Mouse (Mus musculus): ENCODE measurements at regions not wholly inside any gene's neighbourhood (a gene's known extent, or its start where the extent isn't known, plus 50 kb on each side); places are given as distances from the start of the nearest gene placed in this dataset.

DNA sequence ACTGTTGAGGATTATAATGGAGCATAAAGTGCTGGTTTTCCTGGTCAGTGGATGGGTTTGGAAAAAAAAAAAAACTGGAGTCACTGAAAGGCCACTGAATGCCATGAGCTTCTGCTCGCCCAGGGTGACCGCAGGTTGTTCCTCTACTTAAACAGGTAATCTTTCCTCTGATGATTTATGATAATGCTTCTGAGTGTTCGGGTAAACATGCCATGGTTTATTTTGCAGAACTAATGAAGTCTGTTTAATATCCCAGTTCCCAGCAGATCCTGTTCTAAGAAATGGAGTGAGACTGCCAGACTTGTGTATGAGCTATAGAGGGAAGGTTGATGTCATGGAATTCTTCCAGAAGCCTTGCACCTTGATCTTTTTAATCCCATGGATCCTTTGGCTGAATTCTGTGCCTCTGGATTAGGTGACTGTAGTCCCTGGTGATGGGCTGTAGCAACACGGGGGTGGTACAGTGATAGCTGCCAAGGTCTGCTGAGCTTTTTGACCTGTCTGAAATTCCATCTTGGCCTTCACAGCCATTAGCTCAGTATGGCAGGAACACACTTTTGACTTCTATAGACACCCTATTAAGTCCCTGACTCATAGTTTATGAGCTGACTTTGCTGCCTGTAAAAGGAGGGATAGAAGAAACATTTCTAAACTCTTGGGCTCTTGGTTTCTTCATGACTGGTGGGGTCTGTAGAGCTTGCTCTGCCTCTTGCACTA lies 1886.8 kb upstream of the Lrrc6 start:
- Histone ChIP-seq H3K36me3 (ENCODE audit: control insufficient read depth, insufficient read depth, low read length) (no peaks in the 10 kb centered on the region), H3K4me1 (ENCODE audit: control insufficient read depth, insufficient read depth, low read length) (no peaks in the 10 kb centered on the region), H3K27me3 (ENCODE audit: control insufficient read depth, insufficient read depth, low read length) (no peaks in the 10 kb centered on the region), H3K9me3 (replicated peaks; ENCODE audit: control insufficient read depth, low read length) (no peaks in the 10 kb centered on the region), H3K9ac (ENCODE audit: low read length) (no peak overlapping the region), H3K27ac (ENCODE audit: low read length) (no peak overlapping the region), H3K4me3 (replicated peaks; ENCODE audit: low read length) (no peak overlapping the region), H3K4me2 (ENCODE audit: low read depth, low read length) (no peak overlapping the region)
- no peak for ATAC-seq (ENCODE audit: insufficient read depth, low FRiP score)
- WGBS, result 46% methylated on average over 4 of the region's 4 CpGs

DNA sequence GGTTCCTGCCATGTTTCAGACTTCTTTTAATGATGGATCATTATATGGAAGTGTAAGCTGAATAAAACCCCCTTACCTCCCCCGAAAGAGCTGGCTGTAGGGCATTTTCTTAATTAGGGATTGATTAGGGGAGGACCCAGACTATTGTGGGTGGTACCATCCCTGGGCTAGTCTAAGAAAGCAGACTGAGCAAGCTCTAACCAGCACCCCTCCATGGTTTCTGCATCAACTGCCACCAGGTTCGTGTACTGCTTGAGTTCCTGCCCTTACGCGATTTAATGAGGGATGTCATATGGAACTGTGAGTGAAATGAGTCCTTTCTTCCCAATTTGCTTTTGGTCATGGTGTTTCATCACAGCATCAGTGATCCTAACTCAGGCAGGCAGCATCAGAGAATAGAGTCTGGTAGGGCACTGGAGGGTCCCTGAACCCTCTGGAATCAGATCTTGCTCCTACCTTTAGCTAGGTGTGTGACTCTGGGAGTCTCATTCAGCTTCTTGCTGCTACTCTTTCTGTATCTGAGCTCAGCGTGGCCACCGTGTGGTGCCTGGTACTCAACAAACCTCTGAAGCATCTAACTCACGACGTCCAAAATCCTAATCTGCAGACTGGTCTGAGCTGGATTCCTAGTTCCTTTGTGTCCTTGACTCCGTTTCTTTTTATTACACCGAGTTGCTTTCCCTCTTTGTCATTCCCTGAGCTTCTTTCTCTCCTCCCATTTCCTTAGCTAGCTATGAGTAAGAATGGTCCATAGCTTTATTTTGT lies 1884.0 kb upstream of the Lrrc6 start:
- H3K36me3 ChIP-seq (ENCODE audit: control insufficient read depth, insufficient read depth, low read length), result no peaks in the 10 kb centered on the region
- H3K27ac ChIP-seq (ENCODE audit: low read length), result no peak overlapping the region
- H3K4me3 ChIP-seq (replicated peaks; ENCODE audit: low read length), result no peak overlapping the region
- H3K4me2 ChIP-seq (ENCODE audit: low read depth, low read length), result no peak overlapping the region
- no peaks in the 10 kb centered on the region for H3K9me3 ChIP-seq (replicated peaks; ENCODE audit: control insufficient read depth, low read length)
- WGBS, result 62% methylated on average over 10 of the region's 10 CpGs
- H3K27me3 ChIP-seq (ENCODE audit: control insufficient read depth, insufficient read depth, low read length), result no peaks in the 10 kb centered on the region
- no peaks in the 10 kb centered on the region for H3K4me1 ChIP-seq (ENCODE audit: control insufficient read depth, insufficient read depth, low read length)
- no peak for ATAC-seq (ENCODE audit: insufficient read depth, low FRiP score)
- H3K9ac ChIP-seq (ENCODE audit: low read length), result no peak overlapping the region

DNA sequence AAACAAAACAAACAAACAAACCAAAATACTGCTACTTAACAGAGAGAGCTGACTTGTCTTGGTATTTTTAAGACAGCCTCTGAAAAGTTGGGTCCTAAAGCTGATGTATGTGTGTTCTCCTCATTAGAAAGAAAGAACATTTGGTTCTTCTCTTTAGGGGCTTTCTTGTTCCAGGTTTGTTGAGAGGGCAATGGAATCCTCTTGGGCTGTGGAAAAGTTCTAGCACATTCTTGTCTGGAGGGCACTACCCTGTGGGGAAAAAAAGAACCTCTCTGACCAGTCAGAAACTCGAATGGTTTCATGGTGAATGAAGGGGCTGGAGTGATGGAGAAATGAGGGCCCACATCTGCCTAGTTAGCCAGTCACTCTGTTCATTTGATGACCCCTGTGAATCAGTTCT lies 1874.5 kb upstream of the Lrrc6 start:
- Histone ChIP-seq H3K4me2 (ENCODE audit: low read depth, low read length) (no peak overlapping the region), H3K4me1 (ENCODE audit: control insufficient read depth, insufficient read depth, low read length) (no peaks in the 10 kb centered on the region)
- no peak for ATAC-seq (ENCODE audit: insufficient read depth, low FRiP score)

DNA sequence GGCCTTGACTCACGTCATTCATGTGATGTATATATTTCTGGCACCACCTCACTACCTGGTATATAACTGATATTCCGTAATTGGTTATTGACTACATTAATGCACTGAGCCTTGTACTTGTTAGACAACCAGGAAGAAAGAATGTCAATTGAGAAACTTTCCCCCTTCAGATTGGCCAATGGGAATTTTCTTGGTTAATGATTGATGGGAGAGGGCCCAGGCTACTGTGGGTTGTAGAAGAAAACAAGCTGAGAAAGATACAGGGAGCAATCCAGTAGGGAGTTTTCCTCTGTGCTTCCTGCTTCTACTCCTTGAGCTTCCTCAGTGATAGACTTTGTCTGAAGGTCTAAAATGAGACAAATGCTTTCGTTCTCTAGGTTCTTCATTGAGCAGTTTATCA lies 1866.1 kb upstream of the Lrrc6 start:
- 72% methylated on average over 3 of the region's 3 CpGs for WGBS

More for the DNA sequence above, 1874.5 kb upstream of the Lrrc6 start:
- no peak overlapping the region for H3K27ac ChIP-seq (ENCODE audit: low read length)
- no peaks in the 10 kb centered on the region for H3K9me3 ChIP-seq (replicated peaks; ENCODE audit: control insufficient read depth, low read length)
- no peak overlapping the region for H3K9ac ChIP-seq (ENCODE audit: low read length)
- 52% methylated on average over 1 of the region's 1 CpGs for WGBS
- no peaks in the 10 kb centered on the region for H3K36me3 ChIP-seq (ENCODE audit: control insufficient read depth, insufficient read depth, low read length)
- no peak overlapping the region for H3K4me3 ChIP-seq (replicated peaks; ENCODE audit: low read length)
- H3K27me3 ChIP-seq (ENCODE audit: control insufficient read depth, insufficient read depth, low read length), result no peaks in the 10 kb centered on the region

DNA sequence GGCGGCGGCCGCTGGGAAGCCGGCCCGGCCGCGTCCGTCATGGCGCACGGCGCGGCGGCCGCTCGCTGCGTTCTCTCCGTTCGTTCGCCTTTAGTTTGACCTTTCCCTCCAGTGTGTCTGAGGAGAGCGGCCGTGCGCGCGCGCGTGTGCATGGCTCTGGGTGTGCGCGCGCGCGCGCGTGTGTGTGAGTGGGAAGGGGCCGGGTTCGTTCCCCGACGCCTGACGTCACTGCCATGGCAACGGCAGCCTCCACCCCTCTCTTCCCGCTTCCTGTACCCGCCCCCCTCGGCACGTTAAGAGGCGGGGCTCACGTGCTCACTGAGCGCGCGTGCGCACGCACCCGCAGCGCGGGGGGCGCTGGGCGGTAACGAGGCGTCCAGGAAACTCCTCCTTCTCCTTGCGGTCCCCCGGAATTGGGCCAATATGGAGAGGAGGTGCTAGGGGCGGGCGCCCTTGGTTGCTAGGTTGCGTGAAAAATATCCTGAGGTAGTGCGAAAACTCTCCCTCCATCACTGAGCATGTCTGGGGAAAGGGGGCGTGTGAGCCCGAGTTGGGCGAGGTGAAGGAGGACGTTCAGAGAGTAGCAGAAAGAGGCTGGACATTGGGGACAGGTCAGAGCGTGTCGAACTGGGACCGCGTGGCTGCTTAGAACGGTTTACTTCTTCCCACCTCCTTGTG lies 1862.5 kb upstream of the Lrrc6 start:
- Histone ChIP-seq H3K4me3 (replicated peaks; ENCODE audit: low read length) (peak overlapping the region; percentile 93), H3K9me3 (replicated peaks; ENCODE audit: control insufficient read depth, low read length) (no peaks in the 10 kb centered on the region), H3K4me1 (ENCODE audit: control insufficient read depth, insufficient read depth, low read length) (peaks cover 8% of the 10 kb centered on the region; the same call in 1 of the 2 replicates), H3K27ac (ENCODE audit: low read length) (peak overlapping the region; percentile 97), H3K4me2 (ENCODE audit: low read depth, low read length) (peak overlapping the region; percentile 59), H3K27me3 (ENCODE audit: control insufficient read depth, insufficient read depth, low read length) (no peaks in the 10 kb centered on the region), H3K9ac (ENCODE audit: low read length) (peak overlapping the region; percentile 95), H3K36me3 (ENCODE audit: control insufficient read depth, insufficient read depth, low read length) (no peaks in the 10 kb centered on the region)
- WGBS, result under 1% methylated on average over 53 of the region's 72 CpGs
- peak; percentile 96 for ATAC-seq (ENCODE audit: insufficient read depth, low FRiP score)

More for the DNA sequence above, 1866.1 kb upstream of the Lrrc6 start:
- Histone ChIP-seq H3K4me3 (replicated peaks; ENCODE audit: low read length) (no peak overlapping the region), H3K36me3 (ENCODE audit: control insufficient read depth, insufficient read depth, low read length) (no peaks in the 10 kb centered on the region), H3K9ac (ENCODE audit: low read length) (no peak overlapping the region), H3K27me3 (ENCODE audit: control insufficient read depth, insufficient read depth, low read length) (no peaks in the 10 kb centered on the region), H3K9me3 (replicated peaks; ENCODE audit: control insufficient read depth, low read length) (no peaks in the 10 kb centered on the region), H3K27ac (ENCODE audit: low read length) (no peak overlapping the region), H3K4me1 (ENCODE audit: control insufficient read depth, insufficient read depth, low read length) (no peaks in the 10 kb centered on the region), H3K4me2 (ENCODE audit: low read depth, low read length) (no peak overlapping the region)
- ATAC-seq (ENCODE audit: insufficient read depth, low FRiP score), result no peak

DNA sequence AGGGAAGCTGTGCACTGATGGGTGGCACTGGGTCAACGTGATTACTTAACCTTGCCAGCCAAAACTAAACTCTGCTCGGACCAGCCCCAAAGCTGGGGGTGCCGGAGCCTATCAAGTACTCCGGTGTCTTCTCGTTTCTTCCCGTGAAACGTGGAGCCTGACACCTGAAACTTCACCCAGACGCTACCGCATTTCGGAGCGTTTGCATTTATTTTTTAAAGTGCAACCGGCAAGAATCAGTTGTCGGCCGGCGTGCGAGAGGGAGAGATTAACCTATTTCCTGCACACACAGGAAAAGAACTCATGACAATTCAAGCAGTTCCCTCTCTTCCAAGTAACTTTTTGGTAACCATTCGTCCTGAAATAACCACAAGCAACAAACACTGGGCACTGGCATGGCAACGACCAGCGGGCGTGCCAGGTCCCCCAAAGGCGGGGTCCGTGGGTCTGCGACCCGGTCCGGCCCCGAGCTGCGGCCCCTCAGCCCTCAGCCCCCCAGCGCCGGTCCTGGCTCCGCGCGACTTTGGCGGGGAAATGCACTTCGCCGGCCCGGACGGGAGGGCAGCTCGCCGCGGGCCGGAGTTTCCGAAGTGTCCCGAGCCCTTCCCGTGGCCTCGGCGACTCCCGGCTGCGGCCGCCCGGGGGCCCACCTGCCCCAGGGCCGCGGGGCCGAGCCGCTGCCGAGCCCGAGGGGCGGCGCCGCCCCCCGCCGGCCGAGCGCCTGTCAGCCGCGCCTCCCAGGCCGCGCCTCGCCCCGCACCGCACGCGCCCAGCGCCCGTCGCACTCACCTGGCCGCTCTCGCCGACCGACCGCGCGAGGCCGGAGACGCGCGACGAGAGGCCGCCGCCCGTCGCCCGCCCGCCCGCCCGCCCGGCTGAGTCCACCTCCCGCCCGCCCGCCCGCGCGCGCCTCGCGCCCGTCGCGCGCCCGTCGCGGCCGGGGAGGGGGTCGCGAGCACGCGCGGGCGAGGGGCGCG lies 1861.7 kb upstream of the Lrrc6 start:
- Histone ChIP-seq H3K36me3 (ENCODE audit: control insufficient read depth, insufficient read depth, low read length) (no peaks in the 10 kb centered on the region), H3K4me2 (ENCODE audit: low read depth, low read length) (peak overlapping the region; percentile 58), H3K27me3 (ENCODE audit: control insufficient read depth, insufficient read depth, low read length) (no peaks in the 10 kb centered on the region), H3K4me3 (replicated peaks; ENCODE audit: low read length) (peak overlapping the region; percentile 93), H3K27ac (ENCODE audit: low read length) (peak overlapping the region; percentile 97), H3K9ac (ENCODE audit: low read length) (peak overlapping the region; percentile 95), H3K9me3 (replicated peaks; ENCODE audit: control insufficient read depth, low read length) (no peaks in the 10 kb centered on the region), H3K4me1 (ENCODE audit: control insufficient read depth, insufficient read depth, low read length) (peaks cover 8% of the 10 kb centered on the region; the same call in 1 of the 2 replicates)
- ATAC-seq (ENCODE audit: insufficient read depth, low FRiP score), result peak; percentile 42
- WGBS, result 1% methylated on average over 92 of the region's 121 CpGs

DNA sequence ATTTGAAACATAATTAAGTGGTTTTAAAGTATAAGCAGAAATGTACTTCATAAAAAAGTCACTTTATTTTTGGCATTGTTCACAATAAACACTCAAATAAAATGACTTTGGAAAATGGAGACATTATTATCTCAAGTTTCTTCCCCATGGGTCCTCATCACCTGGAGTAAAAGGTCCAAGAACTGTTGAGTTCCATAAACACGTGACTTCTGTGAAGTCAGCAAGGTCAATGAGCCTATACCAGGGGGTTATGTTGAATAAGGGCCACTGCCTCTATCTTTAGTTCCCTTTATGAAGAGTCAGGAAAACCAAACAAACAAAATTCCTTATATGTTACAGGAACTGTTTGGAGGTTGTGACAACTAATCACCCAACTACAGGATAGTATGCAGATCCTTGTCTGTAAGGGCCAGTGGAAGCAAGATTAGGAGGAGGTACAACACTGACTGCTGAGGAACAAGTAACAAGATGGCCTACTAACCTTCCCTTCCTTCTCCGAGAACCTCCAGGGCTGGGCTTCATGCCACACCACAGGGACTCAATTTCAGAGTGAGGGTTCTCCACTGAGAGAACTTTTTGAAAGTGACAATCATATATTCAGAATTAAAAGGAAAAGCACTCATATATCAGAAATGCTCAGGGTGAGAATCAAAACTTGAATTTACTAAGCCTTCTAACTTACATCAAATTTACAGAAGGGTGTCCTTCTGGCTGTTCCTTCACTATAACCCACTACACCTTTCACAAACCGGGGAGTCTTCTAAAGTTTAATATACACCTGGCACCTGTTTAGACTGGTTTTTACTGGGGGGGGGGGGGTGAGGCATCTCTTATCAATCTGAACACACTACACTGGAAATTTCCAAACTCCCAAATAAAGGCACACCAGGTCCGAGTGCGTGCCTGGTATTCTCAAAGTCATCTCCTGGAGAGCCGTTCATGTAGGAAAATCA lies 1860.5 kb upstream of the Lrrc6 start:
- H3K9ac ChIP-seq (ENCODE audit: low read length), result peak overlapping the region; percentile 95
- no peaks in the 10 kb centered on the region for H3K9me3 ChIP-seq (replicated peaks; ENCODE audit: control insufficient read depth, low read length)
- peak overlapping the region; percentile 58 for H3K4me2 ChIP-seq (ENCODE audit: low read depth, low read length)
- no peak for ATAC-seq (ENCODE audit: insufficient read depth, low FRiP score)
- no peaks in the 10 kb centered on the region for H3K36me3 ChIP-seq (ENCODE audit: control insufficient read depth, insufficient read depth, low read length)
- no peak overlapping the region for H3K27ac ChIP-seq (ENCODE audit: low read length)
- H3K27me3 ChIP-seq (ENCODE audit: control insufficient read depth, insufficient read depth, low read length), result no peaks in the 10 kb centered on the region
- WGBS, result 28% methylated on average over 6 of the region's 6 CpGs
- peaks cover 8% of the 10 kb centered on the region; the same call in 1 of the 2 replicates for H3K4me1 ChIP-seq (ENCODE audit: control insufficient read depth, insufficient read depth, low read length)
- H3K4me3 ChIP-seq (replicated peaks; ENCODE audit: low read length), result peak overlapping the region; percentile 93

DNA sequence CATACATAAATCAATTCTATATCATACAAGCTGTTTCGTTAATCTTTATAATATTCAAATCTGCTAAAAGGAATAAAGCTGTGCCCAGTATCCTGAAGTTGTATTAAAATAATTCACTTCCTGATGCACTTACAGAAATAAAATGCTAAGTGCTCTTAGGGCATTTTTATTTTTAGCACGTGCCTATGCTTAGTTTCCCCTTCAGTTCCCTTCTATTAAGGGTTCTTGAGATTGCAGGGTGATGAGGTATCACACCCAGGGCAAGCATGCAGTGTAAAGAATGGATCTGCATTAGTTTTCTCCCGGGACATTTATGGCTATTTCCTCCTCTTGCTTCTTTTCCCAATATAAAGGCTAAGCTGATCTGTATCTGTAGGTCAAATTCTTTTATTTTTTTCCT lies 1858.8 kb upstream of the Lrrc6 start:
- Histone ChIP-seq H3K9ac (ENCODE audit: low read length) (no peak overlapping the region), H3K4me3 (replicated peaks; ENCODE audit: low read length) (no peak overlapping the region), H3K4me2 (ENCODE audit: low read depth, low read length) (no peak overlapping the region), H3K36me3 (ENCODE audit: control insufficient read depth, insufficient read depth, low read length) (no peaks in the 10 kb centered on the region), H3K27ac (ENCODE audit: low read length) (no peak overlapping the region), H3K4me1 (ENCODE audit: control insufficient read depth, insufficient read depth, low read length) (peaks cover 8% of the 10 kb centered on the region; the same call in 1 of the 2 replicates), H3K27me3 (ENCODE audit: control insufficient read depth, insufficient read depth, low read length) (no peaks in the 10 kb centered on the region), H3K9me3 (replicated peaks; ENCODE audit: control insufficient read depth, low read length) (no peaks in the 10 kb centered on the region)
- no peak for ATAC-seq (ENCODE audit: insufficient read depth, low FRiP score)
- WGBS, result 67% methylated on average over 3 of the region's 3 CpGs
